Mouse (Mus musculus) midbrain, embryonic 15.5 days (tissue): Measurements from ENCODE around the gene Fgf10. TPM values are rescaled to one million over a fixed set of nuclear protein-coding genes. Genes with fewer than 3 reads are reported as not detected.

Experiments used
- ATAC-seq: fragments of 200-750 bp; cut with Nextera tagmentation; replicated peaks from 2 replicates; pipeline ENCODE4 v1.8.0; 2017; ENCODE audit warnings: moderate TSS enrichment
- H3K27ac ChIP-seq: fragments of 300-500 bp; sonication (generic); 2 replicates; pipeline ENCODE4 v1.5.1; 2015; ENCODE audit warnings: mild to moderate bottlenecking, inconsistent platforms
- H3K27me3 ChIP-seq: fragments of 300-500 bp; sonication (generic); replicated peaks from 2 replicates; pipeline ENCODE4 v1.6.1; 2015; ENCODE audit warnings: inconsistent platforms
- H3K36me3 ChIP-seq: fragments of 300-500 bp; sonication (generic); replicated peaks from 2 replicates; pipeline ENCODE4 v1.6.1; 2015; ENCODE audit warnings: inconsistent platforms
- H3K4me1 ChIP-seq: fragments of 300-500 bp; sonication (generic); 2 replicates; pipeline ENCODE4 v1.6.1; 2015; ENCODE audit warnings: inconsistent platforms
- H3K4me2 ChIP-seq: fragments of 300-500 bp; sonication (generic); 2 replicates; pipeline ENCODE4 v1.6.1; 2015; ENCODE audit warnings: inconsistent platforms, mild to moderate bottlenecking, moderate library complexity
- H3K4me3 ChIP-seq: fragments of 300-500 bp; sonication (generic); 2 replicates; pipeline ENCODE4 v1.5.1; 2015; ENCODE audit warnings: mild to moderate bottlenecking, inconsistent platforms
- H3K9ac ChIP-seq: fragments of 300-500 bp; sonication (generic); 2 replicates; pipeline ENCODE4 v1.6.1; 2015; ENCODE audit warnings: mild to moderate bottlenecking, inconsistent platforms
- H3K9me3 ChIP-seq: fragments of 300-500 bp; sonication (generic); 2 replicates; pipeline ENCODE4 v1.6.1; 2016; ENCODE audit warnings: inconsistent platforms
- WGBS: fragments of 180-500 bp; shearing (Covaris S2); methylation state at CpG from one replicate; pipeline ENCODE4 v1.1.7; 2015; ENCODE audit warnings: mixed read lengths; 5-methylcytosine and 5-hydroxymethylcytosine counted together
- polyA plus RNA-seq: library from polyadenylated mRNA; unstranded; fragments of >200 nt; fragmentation: Nextera tagmentation; extraction: Ambion mirVana; gene quantifications from 2 replicates; pipeline ENCODE4 v1.2.1, GENCODE M21; 2015

Fgf10 gene
- polyA plus RNA-seq, 1 experiment from 2014 or later = 2.1 TPM

- Histone ChIP-seq H3K9me3 (no peaks in the 10 kb centered on the region), H3K4me1 (no peaks in the 10 kb centered on the region), H3K36me3 (no peaks in the 10 kb centered on the region), H3K27ac (no peak overlapping the region), H3K4me2 (no peak overlapping the region), H3K9ac (no peak overlapping the region), H3K27me3 (no peaks in the 10 kb centered on the region), H3K4me3 (no peak overlapping the region)
- 86% methylated on average over 2 of the region's 2 CpGs for WGBS
- ATAC-seq = no peak
Measured at GRCm38 (mm10) chr13:118739854-118740411, 70.3 kb downstream of the Fgf10 start.

GRCm38 (mm10) chr13:118742788-118743187, 73.2 kb downstream of the Fgf10 start:
- no peak overlapping the region for H3K27ac ChIP-seq
- H3K9me3 ChIP-seq = no peaks in the 10 kb centered on the region
- no peak overlapping the region for H3K9ac ChIP-seq
- no peak overlapping the region for H3K4me2 ChIP-seq
- 81% methylated on average over 4 of the region's 4 CpGs for WGBS
- no peaks in the 10 kb centered on the region for H3K36me3 ChIP-seq
- no peaks in the 10 kb centered on the region for H3K27me3 ChIP-seq
- H3K4me1 ChIP-seq = no peaks in the 10 kb centered on the region
- no peak overlapping the region for H3K4me3 ChIP-seq
- no peak for ATAC-seq

DNA sequence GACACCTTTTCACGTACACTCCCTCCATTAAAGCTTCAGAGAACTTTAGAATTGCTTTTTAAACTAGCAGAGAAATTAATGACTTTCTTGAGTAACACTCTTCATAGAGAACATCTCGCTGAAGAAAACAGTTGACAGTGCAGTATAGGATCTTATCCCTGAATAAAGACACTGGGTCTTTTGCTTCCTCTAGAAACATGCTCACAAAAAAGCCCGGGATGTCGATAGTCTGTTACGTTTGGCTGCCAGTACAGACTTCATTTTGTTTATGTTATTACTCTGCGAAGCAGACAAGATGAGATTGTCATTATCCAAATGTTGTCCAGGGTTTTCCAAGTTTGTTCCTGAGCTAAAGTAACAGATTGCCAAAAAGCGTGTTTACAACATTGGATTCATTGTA, 75.2 kb downstream of the Fgf10 start:
- no peak overlapping the region for H3K9ac ChIP-seq
- H3K27ac ChIP-seq = no peak overlapping the region
- H3K36me3 ChIP-seq = no peaks in the 10 kb centered on the region
- no peak for ATAC-seq
- WGBS = 89% methylated on average over 7 of the region's 7 CpGs
- no peaks in the 10 kb centered on the region for H3K4me1 ChIP-seq
- H3K4me3 ChIP-seq = no peak overlapping the region
- H3K4me2 ChIP-seq = no peak overlapping the region
- H3K27me3 ChIP-seq = no peaks in the 10 kb centered on the region
- H3K9me3 ChIP-seq = no peaks in the 10 kb centered on the region

DNA sequence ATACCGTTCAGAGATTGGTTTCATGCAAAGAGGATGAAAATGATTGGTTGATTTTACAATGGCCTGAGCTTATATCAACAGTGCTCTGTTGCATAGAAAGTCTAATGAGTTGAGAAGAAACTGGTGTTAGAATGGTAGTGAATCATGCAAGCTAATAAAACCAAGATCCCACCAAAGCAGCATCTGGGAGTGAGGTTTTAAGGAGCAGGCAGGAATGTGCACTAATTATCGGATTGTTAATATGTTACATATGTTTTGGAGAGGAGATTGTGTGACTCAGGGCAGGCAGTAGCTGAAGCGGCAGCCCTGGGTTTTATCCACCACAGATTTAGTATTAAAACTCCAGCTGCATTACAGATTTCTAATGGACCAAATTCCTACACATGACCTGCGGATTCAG, 76.8 kb downstream of the Fgf10 start:
- no peaks in the 10 kb centered on the region for H3K36me3 ChIP-seq
- WGBS = 72% methylated on average over 4 of the region's 4 CpGs
- no peak for ATAC-seq

GRCm38 (mm10) chr13:118754024-118754423, 84.4 kb downstream of the Fgf10 start:
- H3K27me3 ChIP-seq = no peaks in the 10 kb centered on the region
- no peaks in the 10 kb centered on the region for H3K4me1 ChIP-seq
- no peak overlapping the region for H3K4me2 ChIP-seq
- WGBS = 87% methylated on average over 4 of the region's 4 CpGs
- no peak overlapping the region for H3K27ac ChIP-seq
- H3K9me3 ChIP-seq = no peaks in the 10 kb centered on the region
- no peaks in the 10 kb centered on the region for H3K36me3 ChIP-seq
- no peak overlapping the region for H3K9ac ChIP-seq
- H3K4me3 ChIP-seq = no peak overlapping the region
- no peak for ATAC-seq

More for the DNA sequence above, 76.8 kb downstream of the Fgf10 start:
- Histone ChIP-seq H3K4me3 (no peak overlapping the region), H3K9ac (no peak overlapping the region), H3K9me3 (no peaks in the 10 kb centered on the region), H3K4me1 (no peaks in the 10 kb centered on the region), H3K27me3 (no peaks in the 10 kb centered on the region), H3K27ac (no peak overlapping the region), H3K4me2 (no peak overlapping the region)

GRCm38 (mm10) chr13:118759021-118759420, 89.4 kb downstream of the Fgf10 start:
- H3K27me3 ChIP-seq = no peaks in the 10 kb centered on the region
- no peak overlapping the region for H3K27ac ChIP-seq
- no peaks in the 10 kb centered on the region for H3K9me3 ChIP-seq
- 14% methylated on average over 2 of the region's 2 CpGs for WGBS
- no peak overlapping the region for H3K4me3 ChIP-seq
- no peak overlapping the region for H3K9ac ChIP-seq
- H3K4me1 ChIP-seq = no peaks in the 10 kb centered on the region
- ATAC-seq = no peak
- no peak overlapping the region for H3K4me2 ChIP-seq
- no peaks in the 10 kb centered on the region for H3K36me3 ChIP-seq

DNA sequence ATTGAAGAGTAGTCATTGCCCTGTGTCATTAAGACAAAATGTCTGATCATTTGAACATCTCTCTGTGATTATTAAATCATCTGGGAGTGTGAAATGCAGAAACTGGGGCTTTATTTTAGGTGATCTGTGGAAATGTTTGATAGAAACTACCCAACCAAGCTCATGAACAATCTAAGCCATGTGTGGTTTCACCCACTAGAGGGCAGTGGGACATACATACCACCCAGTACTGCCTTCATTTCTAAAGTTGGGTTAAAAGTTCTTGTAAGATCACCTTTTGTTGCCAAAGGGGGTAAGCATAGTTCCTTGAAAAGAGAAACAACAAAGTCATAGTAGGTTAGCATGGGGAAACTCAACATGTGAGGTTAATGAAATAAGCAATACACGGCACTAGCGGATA, 93.4 kb downstream of the Fgf10 start:
- Histone ChIP-seq H3K27me3 (no peaks in the 10 kb centered on the region), H3K4me3 (no peak overlapping the region), H3K9me3 (no peaks in the 10 kb centered on the region), H3K36me3 (no peaks in the 10 kb centered on the region), H3K4me1 (no peaks in the 10 kb centered on the region), H3K27ac (no peak overlapping the region), H3K9ac (no peak overlapping the region), H3K4me2 (no peak overlapping the region)
- no peak for ATAC-seq
- 95% methylated on average over 2 of the region's 2 CpGs for WGBS

DNA sequence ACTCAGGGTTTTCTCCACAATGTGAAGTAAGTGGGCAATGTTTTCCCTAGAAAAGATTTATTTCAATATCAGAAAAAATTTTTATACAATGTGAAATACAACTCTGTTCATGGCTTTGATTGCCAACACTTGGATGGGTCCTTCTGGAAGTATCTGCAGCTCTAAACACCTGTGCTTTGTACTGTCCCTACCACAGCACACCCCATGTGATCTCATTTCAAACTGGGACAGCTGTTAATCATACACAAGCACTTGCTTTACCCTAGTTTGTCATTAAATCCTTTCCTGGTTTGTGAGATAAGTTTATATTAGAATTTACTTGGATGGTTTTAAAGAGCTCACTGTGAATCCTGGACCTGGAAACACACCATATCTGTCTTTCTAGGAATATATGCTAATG, 102.6 kb downstream of the Fgf10 start:
- no peak for ATAC-seq
- Histone ChIP-seq H3K36me3 (no peaks in the 10 kb centered on the region), H3K27me3 (no peaks in the 10 kb centered on the region), H3K4me2 (no peak overlapping the region), H3K9ac (no peak overlapping the region), H3K4me3 (no peak overlapping the region), H3K27ac (no peak overlapping the region), H3K9me3 (no peaks in the 10 kb centered on the region), H3K4me1 (no peaks in the 10 kb centered on the region)

DNA sequence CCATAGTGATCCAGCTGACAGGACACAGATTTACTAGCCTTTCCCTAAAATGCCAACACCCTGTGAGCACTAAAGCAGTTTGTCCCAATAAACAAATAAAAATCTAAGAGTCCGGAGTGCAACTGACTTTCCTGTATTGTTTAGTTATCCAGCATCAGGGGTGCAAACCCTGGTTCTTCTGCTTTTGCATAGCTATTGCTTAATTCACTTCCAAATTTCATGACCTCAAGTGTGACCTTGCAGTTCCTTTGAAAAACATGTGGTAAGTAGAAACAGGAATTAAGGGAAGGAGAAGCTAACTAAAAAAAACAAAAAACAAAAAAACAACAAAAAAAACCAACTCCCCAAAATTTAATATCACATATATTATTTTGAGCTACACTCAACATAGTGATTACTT, 105.6 kb downstream of the Fgf10 start:
- ATAC-seq = no peak
- WGBS = 72% methylated on average over 1 of the region's 1 CpGs
- Histone ChIP-seq H3K4me1 (no peaks in the 10 kb centered on the region), H3K27ac (no peak overlapping the region), H3K9ac (no peak overlapping the region), H3K9me3 (no peaks in the 10 kb centered on the region), H3K4me2 (no peak overlapping the region), H3K36me3 (no peaks in the 10 kb centered on the region), H3K4me3 (no peak overlapping the region), H3K27me3 (no peaks in the 10 kb centered on the region)

GRCm38 (mm10) chr13:118779161-118779560, 109.6 kb downstream of the Fgf10 start:
- Histone ChIP-seq H3K4me1 (no peaks in the 10 kb centered on the region), H3K9ac (no peak overlapping the region), H3K4me3 (no peak overlapping the region), H3K27ac (no peak overlapping the region), H3K27me3 (no peaks in the 10 kb centered on the region), H3K4me2 (no peak overlapping the region), H3K9me3 (no peaks in the 10 kb centered on the region), H3K36me3 (no peaks in the 10 kb centered on the region)
- ATAC-seq = no peak
- 92% methylated on average over 2 of the region's 2 CpGs for WGBS

- ATAC-seq = no peak
- Histone ChIP-seq H3K4me3 (no peak overlapping the region), H3K4me1 (no peaks in the 10 kb centered on the region), H3K27ac (no peak overlapping the region), H3K4me2 (no peak overlapping the region), H3K9me3 (no peaks in the 10 kb centered on the region), H3K27me3 (no peaks in the 10 kb centered on the region), H3K9ac (no peak overlapping the region), H3K36me3 (no peaks in the 10 kb centered on the region)
- 66% methylated on average over 4 of the region's 4 CpGs for WGBS
Measured at GRCm38 (mm10) chr13:118791753-118792152, 122.2 kb downstream of the Fgf10 start.

- no peaks in the 10 kb centered on the region for H3K9me3 ChIP-seq
- H3K27me3 ChIP-seq = no peaks in the 10 kb centered on the region
- ATAC-seq = no peak
- no peaks in the 10 kb centered on the region for H3K36me3 ChIP-seq
- H3K9ac ChIP-seq = no peak overlapping the region
- no peaks in the 10 kb centered on the region for H3K4me1 ChIP-seq
- 45% methylated on average over 4 of the region's 4 CpGs for WGBS
- H3K4me3 ChIP-seq = no peak overlapping the region
- no peak overlapping the region for H3K27ac ChIP-seq
- no peak overlapping the region for H3K4me2 ChIP-seq
Measured at GRCm38 (mm10) chr13:118792198-118792597, 122.6 kb downstream of the Fgf10 start.

GRCm38 (mm10) chr13:118800176-118800575, 130.6 kb downstream of the Fgf10 start:
- no peak overlapping the region for H3K4me2 ChIP-seq
- no peak for ATAC-seq
- H3K4me3 ChIP-seq = no peak overlapping the region
- no peaks in the 10 kb centered on the region for H3K9me3 ChIP-seq
- no peak overlapping the region for H3K27ac ChIP-seq
- H3K4me1 ChIP-seq = no peaks in the 10 kb centered on the region
- no peaks in the 10 kb centered on the region for H3K27me3 ChIP-seq
- H3K9ac ChIP-seq = no peak overlapping the region
- no peaks in the 10 kb centered on the region for H3K36me3 ChIP-seq
- 89% methylated on average over 4 of the region's 4 CpGs for WGBS
